Mouse (Mus musculus) myocyte (in vitro differentiated cells): ENCODE measurements around the gene Cacnb3.

ENCODE experiments used
- CEBPB ChIP-seq: IDR thresholded peaks from 2 replicates; pipeline ENCODE4 v1.6.1; 2011; ENCODE audit warnings: mild to moderate bottlenecking, moderate library complexity; ENCODE audit not compliant: poor library complexity, insufficient read depth, severe bottlenecking
- E2F4 ChIP-seq: IDR thresholded peaks from one replicate; pipeline ENCODE4 v1.6.1; 2011; ENCODE audit warnings: mild to moderate bottlenecking, control low read depth, moderate library complexity; ENCODE audit not compliant: insufficient read depth
- MYOD1 ChIP-seq, 3 experiments: IDR thresholded peaks; one replicate each; pipeline ENCODE4 v1.6.1; 2011; ENCODE audit warnings: control low read depth in 2 of 3, low read depth in 2 of 3, mild to moderate bottlenecking in 2 of 3, moderate library complexity in 1 of 3; ENCODE audit not compliant: insufficient read length in 2 of 3, control insufficient read depth in 1 of 3
- MYOG ChIP-seq, 3 experiments: IDR thresholded peaks; one replicate each; pipeline ENCODE4 v1.6.1; 2011; ENCODE audit warnings: control low read depth in 2 of 3, low read depth in 2 of 3, mild to moderate bottlenecking in 2 of 3; ENCODE audit not compliant: insufficient read length in 2 of 3, control insufficient read depth in 1 of 3, insufficient read depth in 1 of 3
- POLR2A ChIP-seq: IDR thresholded peaks from one replicate; pipeline ENCODE4 v1.6.1; 2011; ENCODE audit warnings: low read depth, mild to moderate bottlenecking, control low read depth, moderate library complexity; ENCODE audit not compliant: insufficient read length
- REST ChIP-seq: IDR thresholded peaks from one replicate; pipeline ENCODE4 v1.6.1; 2011; ENCODE audit warnings: mild to moderate bottlenecking, control low read depth, moderate library complexity; ENCODE audit not compliant: insufficient read depth, insufficient read length
- SRF ChIP-seq: IDR thresholded peaks from one replicate; pipeline ENCODE4 v1.6.1; 2011; ENCODE audit warnings: low read depth; ENCODE audit not compliant: control insufficient read depth, insufficient read length
- TCF12 ChIP-seq: IDR thresholded peaks from one replicate; pipeline ENCODE4 v1.6.1; 2011; ENCODE audit warnings: mild to moderate bottlenecking, control low read depth; ENCODE audit not compliant: poor library complexity, insufficient read depth, severe bottlenecking
- TCF3 ChIP-seq: IDR thresholded peaks from one replicate; pipeline ENCODE4 v1.6.1; 2011; ENCODE audit warnings: low read depth, control low read depth; ENCODE audit not compliant: insufficient read length
- USF1 ChIP-seq: IDR thresholded peaks from one replicate; pipeline ENCODE4 v1.6.1; 2011; ENCODE audit warnings: low read depth, mild to moderate bottlenecking, control low read depth, moderate library complexity

DNA sequence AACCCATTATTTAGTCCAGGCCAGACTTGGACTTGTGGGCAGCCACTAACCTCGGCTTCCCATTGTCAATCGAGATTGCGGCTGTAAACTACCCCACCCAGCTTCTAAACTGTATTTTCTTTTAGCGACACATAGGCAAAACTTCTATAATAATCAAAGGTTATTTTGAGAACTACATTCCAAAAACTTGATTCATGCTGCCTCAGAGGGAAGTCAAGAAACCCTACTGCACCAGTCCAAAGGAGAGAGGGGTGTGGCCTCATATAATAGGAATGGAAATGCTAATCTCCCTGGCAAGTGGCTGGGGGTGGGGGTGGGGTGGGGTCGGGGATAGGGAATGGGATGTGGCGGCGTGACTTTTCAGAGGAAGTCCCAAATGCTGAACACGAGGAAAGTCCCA lies 4.6 kb upstream of the Cacnb3 start:
- TF ChIP-seq SRF, result no peak
- TF ChIP-seq POLR2A, result no peak
- TF ChIP-seq TCF12, result no peak
- no peak for TF ChIP-seq CEBPB
- no peak for TF ChIP-seq REST
- TF ChIP-seq USF1, result no peak
- TF ChIP-seq TCF3, result no peak
- peak in 1 of 3 experiments; percentile 7 for TF ChIP-seq MYOG (IDR thresholded peaks at IDR 0.05; ENCODE audit: control insufficient read depth in 1 of 3, insufficient read depth in 1 of 3, insufficient read length in 2 of 3, low read depth in 2 of 3)
- TF ChIP-seq MYOD1 (IDR thresholded peaks at IDR 0.05; ENCODE audit: control insufficient read depth in 1 of 3, insufficient read length in 2 of 3, low read depth in 2 of 3), result no peak
- TF ChIP-seq E2F4, result no peak
